Mouse (Mus musculus) thymus, adult 2 months (tissue): ENCODE results near the gene Capn1. TPM values are rescaled to one million over a fixed set of nuclear protein-coding genes. Genes with fewer than 3 reads are reported as not detected.

ENCODE experiments used
- DNase-seq: peaks from one replicate; pipeline ENCODE4 v3.0.0; 2021
- H3K27ac ChIP-seq: fragments of 200-500 bp; 2 replicates; pipeline ENCODE4 v1.5.1; 2012; ENCODE audit warnings: low read length, control low read depth; ENCODE audit not compliant: control insufficient read depth, insufficient read depth
- H3K27me3 ChIP-seq: fragments of 200-500 bp; 2 replicates; pipeline ENCODE4 v1.6.1; 2012; ENCODE audit warnings: mild to moderate bottlenecking, low read length, moderate library complexity, mixed read lengths; ENCODE audit not compliant: control insufficient read depth, insufficient read depth
- H3K36me3 ChIP-seq: fragments of 200-500 bp; 2 replicates; pipeline ENCODE4 v1.6.1; 2012; ENCODE audit warnings: mild to moderate bottlenecking, low read length, moderate library complexity; ENCODE audit not compliant: control insufficient read depth, insufficient read depth
- H3K4me1 ChIP-seq: fragments of 200-500 bp; replicated peaks from 2 replicates; pipeline ENCODE4 v1.6.1; 2012; ENCODE audit warnings: low read length; ENCODE audit not compliant: control insufficient read depth, insufficient read depth
- H3K4me3 ChIP-seq: fragments of 200-500 bp; 2 replicates; pipeline ENCODE4 v1.5.1; 2012; ENCODE audit warnings: mild to moderate bottlenecking, low read length, control low read depth, moderate library complexity; ENCODE audit not compliant: control insufficient read depth, insufficient read depth
- CTCF ChIP-seq: fragments of 200-500 bp; IDR thresholded peaks from 2 replicates; pipeline ENCODE4 v1.5.1; 2012; ENCODE audit warnings: mild to moderate bottlenecking, control low read depth, low read length, moderate library complexity, borderline replicate concordance; ENCODE audit not compliant: control insufficient read depth, poor library complexity, insufficient read depth; ENCODE audit errors: extremely low read depth
- POLR2A ChIP-seq: fragments of 200-500 bp; IDR thresholded peaks from 2 replicates; pipeline ENCODE4 v1.6.1; 2012; ENCODE audit warnings: mild to moderate bottlenecking, low read length, control low read depth, moderate library complexity; ENCODE audit not compliant: control insufficient read depth, poor library complexity, insufficient read depth; ENCODE audit errors: extremely low read depth
- WGBS: fragments of 180-500 bp; shearing (Covaris S2); methylation state at CpG from one replicate; pipeline ENCODE4 v1.1.7; 2018; 5-methylcytosine and 5-hydroxymethylcytosine counted together
- polyA plus RNA-seq: library from polyadenylated mRNA; depleted of rRNA; stranded (reverse); fragments of >200 nt; gene quantifications from 2 replicates; pipeline ENCODE4 v1.2.3, GENCODE M21; 2012; rRNA removed

Gene Capn1
- polyA plus RNA-seq, 1 experiment = 101 TPM

DNA sequence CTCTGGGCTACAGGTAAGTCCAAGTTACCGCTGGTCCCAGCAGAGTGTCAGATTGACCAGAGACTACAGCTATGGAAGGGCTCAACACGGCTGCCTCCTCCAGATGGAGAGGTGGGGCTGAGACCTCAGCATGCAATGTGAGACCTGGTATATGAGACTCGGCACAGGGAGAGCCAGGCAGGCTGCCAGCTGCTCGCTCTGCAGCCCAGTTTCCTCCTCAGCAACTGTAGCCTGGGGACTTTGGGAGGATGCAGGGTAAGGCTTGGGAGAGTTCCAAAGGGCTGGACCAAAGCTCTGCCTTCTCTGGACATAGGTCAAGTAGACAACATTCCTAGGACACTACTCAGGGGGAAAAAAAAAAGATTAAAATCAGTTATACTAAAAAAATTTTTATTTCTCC is 75.5 kb downstream of the Capn1 start:
- TF ChIP-seq POLR2A = no peak
- TF ChIP-seq CTCF = no peak
- H3K4me1 ChIP-seq = 0 out of 2 replicates have a peak, but pooled peaks cover 2% of the 10 kb centered on the region
- H3K27me3 ChIP-seq = no peaks in the 10 kb centered on the region
- 94% methylated on average over 4 of the region's 4 CpGs for WGBS
- H3K27ac ChIP-seq = no peak overlapping the region
- H3K4me3 ChIP-seq = no peak overlapping the region
- no peak for DNase-seq
- H3K36me3 ChIP-seq = peaks cover 11% of the 10 kb centered on the region

DNA sequence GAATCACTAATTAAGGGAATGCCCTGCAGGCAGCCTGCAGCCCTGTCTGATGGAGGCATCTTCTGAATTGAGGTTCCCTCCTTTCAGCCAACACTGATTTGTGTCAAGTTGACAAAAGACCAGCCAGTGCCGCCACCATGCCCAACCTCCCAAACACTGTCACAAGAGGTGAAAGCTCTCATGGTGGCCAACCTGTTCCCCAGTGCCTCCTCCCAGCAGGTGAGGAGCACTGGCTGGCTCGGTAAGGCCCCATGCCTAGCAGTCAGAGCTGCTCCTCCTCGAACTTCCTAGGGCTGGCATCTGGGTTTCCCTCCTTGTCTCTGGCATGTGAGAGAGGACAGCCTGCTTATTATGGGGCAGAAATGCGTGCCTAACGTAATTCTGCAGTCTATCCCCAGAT is 76.0 kb downstream of the Capn1 start:
- Histone ChIP-seq H3K27me3 (no peaks in the 10 kb centered on the region), H3K27ac (no peak overlapping the region), H3K4me3 (no peak overlapping the region), H3K36me3 (peaks cover 11% of the 10 kb centered on the region), H3K4me1 (no peaks in the 10 kb centered on the region)
- TF ChIP-seq POLR2A (no peak), CTCF (no peak)
- 97% methylated on average over 5 of the region's 5 CpGs for WGBS
- no peak for DNase-seq

Other genes with a start within 250 kb of the Capn1 start
- gene Scyl1, start 244.5 kb downstream of the Capn1 start, polyA plus RNA-seq = 107 and 113 TPM in 2 replicates
- 121 and 129 TPM in 2 replicates for gene Frmd8, start 140.6 kb downstream of the Capn1 start, polyA plus RNA-seq
- 57.5 and 57.9 TPM in 2 replicates for gene Slc25a45, start 138.1 kb downstream of the Capn1 start, polyA plus RNA-seq
- gene Tigd3, start 121.7 kb downstream of the Capn1 start, polyA plus RNA-seq = 4.0 and 4.7 TPM in 2 replicates
- 175 and 194 TPM in 2 replicates for gene Dpf2, start 102.9 kb downstream of the Capn1 start, polyA plus RNA-seq
- gene Cdc42ep2, start 91.1 kb downstream of the Capn1 start, polyA plus RNA-seq = 5.1 and 5.8 TPM in 2 replicates
- gene Pola2, start 51.7 kb downstream of the Capn1 start, polyA plus RNA-seq = 115 and 120 TPM in 2 replicates
- gene Slc22a20, start 29.8 kb downstream of the Capn1 start, polyA plus RNA-seq = 0.06 and 0.20 TPM in 2 replicates
- gene Syvn1, start 30.7 kb upstream of the Capn1 start, polyA plus RNA-seq = 77.1 and 83.7 TPM in 2 replicates
- 28.8 and 29.4 TPM in 2 replicates for gene Mrpl49, start 41.9 kb upstream of the Capn1 start, polyA plus RNA-seq
- 2,283 and 2,588 TPM in 2 replicates for gene Fau, start 41.9 kb upstream of the Capn1 start, polyA plus RNA-seq
- gene Znhit2, start 45.3 kb upstream of the Capn1 start, polyA plus RNA-seq = 69.6 and 80.8 TPM in 2 replicates
- 35.8 and 42.0 TPM in 2 replicates for gene Tm7sf2, start 52.5 kb upstream of the Capn1 start, polyA plus RNA-seq
- gene Vps51, start 61.3 kb upstream of the Capn1 start, polyA plus RNA-seq = 145 and 163 TPM in 2 replicates
- 0.70 and 1.5 TPM in 2 replicates for gene Tmem262, start 64.1 kb upstream of the Capn1 start, polyA plus RNA-seq
- gene Gm28374, start 66.4 kb upstream of the Capn1 start, polyA plus RNA-seq = 0.65 and 0.84 TPM in 2 replicates
- 145 and 147 TPM in 2 replicates for gene Zfpl1, start 69.1 kb upstream of the Capn1 start, polyA plus RNA-seq
- gene Cdca5, start 69.1 kb upstream of the Capn1 start, polyA plus RNA-seq = 22.1 and 28.8 TPM in 2 replicates
- gene AC131692.1, start 78.5 kb upstream of the Capn1 start, polyA plus RNA-seq = 0.57 and 0.66 TPM in 2 replicates
- gene Naaladl1, start 89.9 kb upstream of the Capn1 start, polyA plus RNA-seq = 1.8 and 2.1 TPM in 2 replicates
- gene Sac3d1, start 102.8 kb upstream of the Capn1 start, polyA plus RNA-seq = 71.3 and 90.1 TPM in 2 replicates
- gene Snx15, start 112.4 kb upstream of the Capn1 start, polyA plus RNA-seq = 80.9 and 86.2 TPM in 2 replicates
- gene Batf2, start 125.1 kb upstream of the Capn1 start, polyA plus RNA-seq = 3.6 and 4.6 TPM in 2 replicates
- 96.1 and 119 TPM in 2 replicates for gene Arl2, start 125.7 kb upstream of the Capn1 start, polyA plus RNA-seq
- gene Majin, start 168.5 kb upstream of the Capn1 start, polyA plus RNA-seq = 0.23 and 0.57 TPM in 2 replicates
- 5.2 and 8.9 TPM in 2 replicates for gene Gpha2, start 210.5 kb upstream of the Capn1 start, polyA plus RNA-seq
- 54.6 and 56.1 TPM in 2 replicates for gene Ppp2r5b, start 220.0 kb upstream of the Capn1 start, polyA plus RNA-seq
- 82.4 and 90.3 TPM in 2 replicates for gene Atg2a, start 225.8 kb upstream of the Capn1 start, polyA plus RNA-seq